38 mouse cellular contexts compared by ENCODE assay signal in genomic region chr12:113087276-113087675, GRCm38 (mm10). TPM values are rescaled to one million over a fixed set of nuclear protein-coding genes. Genes with fewer than 3 reads are reported as not detected.
"Had no signal": no experiment of that assay in that cellular context is flagged by ENCODE, and none has a peak within 500 bp of the region (broad histone marks: within the 10 kb centered on the region; RNA-seq: fewer than 3 reads in every experiment).

No protein-coding gene starts in this region.

- H3K4me2 ChIP-seq: limb, embryonic 12.5 days; limb, embryonic 13.5 days; limb, embryonic 15.5 days; liver, embryonic 11.5 days; liver, embryonic 12.5 days; liver, embryonic 13.5 days; liver, embryonic 15.5 days; lung, embryonic 14.5 days; lung, embryonic 15.5 days; midbrain, embryonic 11.5 days; midbrain, embryonic 12.5 days; midbrain, embryonic 13.5 days; midbrain, embryonic 15.5 days; neural tube, embryonic 12.5 days; neural tube, embryonic 13.5 days had no signal

- H3K9me3 ChIP-seq: limb, embryonic 10.5 days; limb, embryonic 12.5 days; limb, embryonic 13.5 days; limb, embryonic 15.5 days; liver, embryonic 12.5 days; liver, embryonic 13.5 days; liver, embryonic 15.5 days; lung, embryonic 15.5 days; megakaryocyte, embryonic 14.5 days; midbrain, embryonic 10.5 days; midbrain, embryonic 12.5 days; midbrain, embryonic 13.5 days; midbrain, embryonic 15.5 days; neural tube, embryonic 12.5 days; neural tube, embryonic 13.5 days had no signal

- H3K4me1 ChIP-seq: limb, embryonic 10.5 days; limb, embryonic 12.5 days; limb, embryonic 13.5 days; limb, embryonic 15.5 days; liver, embryonic 12.5 days; liver, embryonic 13.5 days; liver, embryonic 15.5 days; lung, embryonic 15.5 days; megakaryocyte, embryonic 14.5 days; midbrain, embryonic 12.5 days; midbrain, embryonic 13.5 days; midbrain, embryonic 15.5 days; neural tube, embryonic 12.5 days; neural tube, embryonic 13.5 days had no signal

- ATAC-seq: liver, postnatal 0 days; lung, postnatal 0 days; midbrain, embryonic 13.5 days; midbrain, embryonic 15.5 days; midbrain, embryonic 16.5 days had no signal

- H3K27me3 ChIP-seq: limb, embryonic 15.5 days; lung, embryonic 15.5 days; midbrain, embryonic 12.5 days; midbrain, embryonic 13.5 days; midbrain, embryonic 15.5 days; neural tube, embryonic 13.5 days had no signal

- H3K36me3 ChIP-seq: limb, embryonic 10.5 days; limb, embryonic 12.5 days; limb, embryonic 13.5 days; limb, embryonic 15.5 days; liver, embryonic 12.5 days; liver, embryonic 13.5 days; liver, embryonic 15.5 days; lung, embryonic 15.5 days; midbrain, embryonic 10.5 days; midbrain, embryonic 12.5 days; midbrain, embryonic 13.5 days; midbrain, embryonic 15.5 days; neural tube, embryonic 12.5 days; neural tube, embryonic 13.5 days had no signal

- H3K27ac ChIP-seq: limb, embryonic 10.5 days; limb, embryonic 12.5 days; limb, embryonic 13.5 days; limb, embryonic 15.5 days; liver, embryonic 12.5 days; liver, embryonic 13.5 days; liver, embryonic 14.5 days; liver, embryonic 15.5 days; lung, embryonic 15.5 days; macrophage; midbrain, embryonic 10.5 days; midbrain, embryonic 12.5 days; midbrain, embryonic 13.5 days; midbrain, embryonic 15.5 days; neural tube, embryonic 12.5 days had no signal

- H3K9ac ChIP-seq: limb, embryonic 12.5 days; limb, embryonic 13.5 days; limb, embryonic 15.5 days; liver, embryonic 12.5 days; liver, embryonic 13.5 days; liver, embryonic 14.5 days; liver, embryonic 15.5 days; liver, postnatal 0 days; lung, embryonic 14.5 days; lung, embryonic 15.5 days; midbrain, embryonic 12.5 days; midbrain, embryonic 13.5 days; midbrain, embryonic 15.5 days; neural tube, embryonic 12.5 days; neural tube, embryonic 13.5 days had no signal

- H3K4me3 ChIP-seq: limb, embryonic 10.5 days; limb, embryonic 12.5 days; limb, embryonic 13.5 days; limb, embryonic 15.5 days; liver, embryonic 12.5 days; liver, embryonic 13.5 days; liver, embryonic 15.5 days; lung, embryonic 15.5 days; megakaryocyte, embryonic 14.5 days; midbrain, embryonic 10.5 days; midbrain, embryonic 12.5 days; midbrain, embryonic 13.5 days; midbrain, embryonic 15.5 days; neural tube, embryonic 12.5 days; neural tube, embryonic 13.5 days had no signal

- DNase-seq: left cerebral cortex, postnatal 4 days; liver; liver, embryonic 13.5 days; liver, postnatal 0 days; lung, adult 18-20 months; lung, adult 2 months; lung, embryonic 14.5 days; lung, postnatal 10 days; lung, postnatal 14 days; lung, postnatal 36 days; lung, postnatal 4 days; midbrain, embryonic 14.5 days had no signal

RNA-seq across cellular contexts. Expression of gene Tex22, which starts 13.0 kb away (rescaled TPM):
- total RNA-seq: liver, adult 2 months; megakaryocyte-erythroid progenitor cell, adult 5-6 weeks; monocyte, adult 5-6 weeks had no signal
- polyA plus RNA-seq: limb, embryonic 12.5 days; limb, embryonic 15.5 days; liver, embryonic 11.5 days; liver, embryonic 12.5 days; liver, embryonic 13.5 days; liver, embryonic 15.5 days; liver, embryonic 16.5 days; liver, postnatal 0 days; lung, embryonic 14.5 days; lung, embryonic 15.5 days; lung, postnatal 0 days; macrophage; midbrain, embryonic 10.5 days; midbrain, embryonic 11.5 days; midbrain, embryonic 12.5 days; midbrain, embryonic 14.5 days; midbrain, embryonic 16.5 days; midbrain, postnatal 0 days; neural tube, embryonic 11.5 days; neural tube, embryonic 12.5 days; neural tube, embryonic 13.5 days had no signal
